Mouse (Mus musculus) liver, adult 2 months (tissue): ENCODE results near the gene Epha4. TPM values are rescaled to one million over a fixed set of nuclear protein-coding genes. Genes with fewer than 3 reads are reported as not detected.

Source experiments
- DNase-seq: peaks from one replicate; pipeline ENCODE4 v3.0.0-alpha.2; 2011; ENCODE audit warnings: low read depth, low spot score; ENCODE audit errors: extremely low read depth
- H3K27ac ChIP-seq: fragments of 200-500 bp; replicated peaks from 2 replicates; pipeline ENCODE4 v1.5.1; 2012; ENCODE audit warnings: low read depth, mild to moderate bottlenecking, control low read depth, inconsistent platforms, low read length; ENCODE audit not compliant: insufficient read depth
- H3K27me3 ChIP-seq: fragments of 200-500 bp; 2 replicates; pipeline ENCODE4 v1.6.1; 2012; ENCODE audit warnings: mild to moderate bottlenecking, moderate library complexity, low read length, inconsistent platforms; ENCODE audit not compliant: control insufficient read depth, insufficient read depth
- H3K36me3 ChIP-seq: fragments of 200-500 bp; 2 replicates; pipeline ENCODE4 v1.6.1; 2012; ENCODE audit warnings: low read length, inconsistent platforms; ENCODE audit not compliant: control insufficient read depth, insufficient read depth
- H3K4me1 ChIP-seq: fragments of 200-500 bp; 2 replicates; pipeline ENCODE4 v1.6.1; 2011; ENCODE audit warnings: low read length; ENCODE audit not compliant: control insufficient read depth, insufficient read depth
- H3K4me3 ChIP-seq: fragments of 200-500 bp; 2 replicates; pipeline ENCODE4 v1.5.1; 2011; ENCODE audit warnings: low read depth, mild to moderate bottlenecking, control low read depth, low read length, moderate library complexity; ENCODE audit not compliant: insufficient read depth
- H3K79me2 ChIP-seq: fragments of 200-500 bp; 2 replicates; pipeline ENCODE4 v1.6.1; 2012; ENCODE audit warnings: inconsistent platforms, mild to moderate bottlenecking, low read length, moderate library complexity; ENCODE audit not compliant: control insufficient read depth, insufficient read depth
- H3K9ac ChIP-seq: fragments of 200-500 bp; 2 replicates; pipeline ENCODE4 v1.6.1; 2012; ENCODE audit warnings: low read depth, mild to moderate bottlenecking, control low read depth, inconsistent platforms, low read length
- CTCF ChIP-seq: fragments of 200-500 bp; IDR thresholded peaks from 2 replicates; pipeline ENCODE4 v1.5.1; 2011; ENCODE audit warnings: low read depth, low read length, control low read depth
- POLR2A ChIP-seq: fragments of 200-500 bp; IDR thresholded peaks from 2 replicates; pipeline ENCODE4 v1.6.1; 2011; ENCODE audit warnings: low read length, control low read depth; ENCODE audit not compliant: insufficient read depth; ENCODE audit errors: extremely low read depth
- whole genome bisulfite sequencing: fragments of 180-500 bp; shearing (Covaris S2); methylation state at CpG from one replicate; pipeline ENCODE4 v1.1.7; 2018; 5-methylcytosine and 5-hydroxymethylcytosine counted together
- polyA plus RNA-seq: library from polyadenylated mRNA; depleted of rRNA; stranded (reverse); fragments of >200 nt; gene quantifications from 2 replicates; pipeline ENCODE4 v1.2.3, GENCODE M21; 2012
- total RNA-seq: library from RNA; depleted of rRNA; stranded (reverse); fragments of >200 nt; gene quantifications from 2 replicates; pipeline ENCODE4 v1.2.3, GENCODE M21; 2014

Epha4 gene
- total and polyA plus RNA-seq, 2 experiments = 0.10 to 0.18 TPM

DNA sequence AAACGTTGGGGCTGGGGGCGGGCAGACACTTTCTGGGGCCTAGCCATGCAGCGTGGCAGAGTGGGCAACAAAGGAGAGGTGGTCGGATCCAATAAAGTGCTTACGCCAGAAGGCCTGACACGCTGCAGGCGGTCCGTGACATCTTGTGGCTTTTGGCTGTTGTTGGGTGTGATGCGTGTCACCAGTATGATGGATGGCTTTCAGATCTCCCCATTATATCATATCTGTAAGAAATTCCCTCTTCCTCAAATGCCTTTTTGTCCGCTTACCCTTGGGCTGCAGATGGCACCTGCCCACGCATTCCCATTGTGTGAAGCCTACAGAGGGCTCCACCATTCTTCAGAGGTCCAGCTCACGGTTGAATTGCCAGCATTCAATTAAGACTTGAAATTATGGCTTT, 25.1 kb upstream of the Epha4 start:
- DNase-seq = no peak
- no peak overlapping the region for H3K27ac ChIP-seq
- H3K79me2 ChIP-seq = no peaks in the 10 kb centered on the region
- H3K4me3 ChIP-seq = no peak overlapping the region
- no peaks in the 10 kb centered on the region for H3K27me3 ChIP-seq
- no peaks in the 10 kb centered on the region for H3K4me1 ChIP-seq
- WGBS = 90% methylated on average over 12 of the region's 12 CpGs
- H3K36me3 ChIP-seq = no peaks in the 10 kb centered on the region
- no peak for TF ChIP-seq POLR2A
- TF ChIP-seq CTCF = no peak
- no peak overlapping the region for H3K9ac ChIP-seq

DNA sequence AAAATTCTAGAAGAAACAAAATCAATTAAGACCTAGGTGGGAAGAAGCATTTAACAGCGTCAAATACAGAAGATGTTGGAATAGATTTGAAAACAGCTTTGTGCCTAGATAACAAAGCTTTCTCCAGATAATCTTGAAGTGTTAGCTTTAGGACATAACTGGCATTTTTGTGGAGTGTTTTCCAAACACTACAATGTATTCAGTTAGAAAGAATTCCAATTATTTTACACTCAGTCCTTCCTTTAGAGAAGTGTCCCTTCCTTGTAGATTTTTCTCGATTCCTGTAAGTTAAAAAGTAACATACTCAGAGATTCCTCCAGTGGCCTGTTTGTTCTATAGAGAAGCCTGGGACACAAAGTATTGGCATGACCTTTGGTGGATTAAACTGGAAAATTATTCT, 23.7 kb upstream of the Epha4 start:
- WGBS = 35% methylated on average over 2 of the region's 2 CpGs
- DNase-seq = no peak
- Histone ChIP-seq H3K36me3 (no peaks in the 10 kb centered on the region), H3K4me1 (no peaks in the 10 kb centered on the region), H3K79me2 (no peaks in the 10 kb centered on the region), H3K27ac (no peak overlapping the region), H3K27me3 (no peaks in the 10 kb centered on the region), H3K4me3 (no peak overlapping the region), H3K9ac (no peak overlapping the region)
- TF ChIP-seq CTCF = no peak
- TF ChIP-seq POLR2A = no peak

DNA sequence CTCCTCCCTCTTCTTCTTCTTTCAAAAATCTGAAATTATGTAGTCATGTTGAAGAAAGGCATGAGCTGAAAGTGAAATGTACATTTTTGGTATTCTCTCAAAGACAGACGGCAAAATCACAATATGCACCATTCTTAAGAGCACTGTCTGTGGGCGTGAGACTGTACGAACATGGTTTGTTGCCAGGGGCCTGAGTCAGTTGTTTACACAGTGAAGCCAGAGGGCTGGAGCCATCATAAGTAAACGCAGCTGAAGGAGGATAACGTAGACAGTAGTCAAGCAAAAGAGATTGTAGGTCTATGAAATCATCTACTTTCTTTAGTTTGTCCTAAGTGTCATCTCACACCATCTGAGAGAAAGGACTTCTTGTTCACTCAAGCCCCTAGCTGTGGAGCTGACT, 21.0 kb upstream of the Epha4 start:
- no peaks in the 10 kb centered on the region for H3K4me1 ChIP-seq
- 25% methylated on average over 5 of the region's 5 CpGs for WGBS
- H3K27me3 ChIP-seq = no peaks in the 10 kb centered on the region
- no peak for DNase-seq
- H3K79me2 ChIP-seq = no peaks in the 10 kb centered on the region
- H3K4me3 ChIP-seq = no peak overlapping the region
- H3K36me3 ChIP-seq = no peaks in the 10 kb centered on the region
- H3K9ac ChIP-seq = no peak overlapping the region
- TF ChIP-seq POLR2A (no peak), CTCF (no peak)
- no peak overlapping the region for H3K27ac ChIP-seq

DNA sequence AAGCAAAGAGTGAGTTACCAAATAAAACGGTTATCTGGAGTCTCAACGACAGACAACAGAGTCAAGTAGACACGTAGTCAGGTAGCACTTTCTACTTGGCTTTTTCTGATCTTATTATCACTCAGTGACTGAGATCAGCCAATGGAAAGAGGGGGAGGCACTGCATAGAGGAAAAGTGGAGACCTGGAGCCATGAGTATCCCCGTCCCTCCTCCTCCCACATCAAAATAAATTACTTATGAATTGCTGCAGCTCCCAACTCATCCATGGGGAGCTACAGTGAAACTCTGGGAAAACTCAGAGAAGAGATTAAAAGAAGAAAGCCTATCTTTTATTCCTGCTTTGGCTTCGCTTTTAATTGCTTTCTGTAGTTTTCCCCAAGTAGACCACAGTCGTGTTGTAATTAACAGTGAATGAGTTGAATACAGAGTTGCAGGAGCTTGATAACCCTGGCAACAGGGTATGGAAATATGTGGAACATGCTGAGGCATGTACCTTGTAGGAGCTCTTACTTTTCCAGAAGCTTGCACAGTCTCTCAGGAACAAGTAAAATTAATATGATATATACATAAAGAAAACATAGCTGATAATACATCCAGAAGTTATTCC, 17.8 kb upstream of the Epha4 start:
- H3K4me3 ChIP-seq = no peak overlapping the region
- H3K27ac ChIP-seq = no peak overlapping the region
- no peak for DNase-seq
- TF ChIP-seq CTCF = no peak
- TF ChIP-seq POLR2A = no peak
- no peaks in the 10 kb centered on the region for H3K36me3 ChIP-seq
- no peaks in the 10 kb centered on the region for H3K79me2 ChIP-seq
- no peak overlapping the region for H3K9ac ChIP-seq
- H3K4me1 ChIP-seq = no peaks in the 10 kb centered on the region
- 47% methylated on average over 6 of the region's 6 CpGs for WGBS
- H3K27me3 ChIP-seq = no peaks in the 10 kb centered on the region

DNA sequence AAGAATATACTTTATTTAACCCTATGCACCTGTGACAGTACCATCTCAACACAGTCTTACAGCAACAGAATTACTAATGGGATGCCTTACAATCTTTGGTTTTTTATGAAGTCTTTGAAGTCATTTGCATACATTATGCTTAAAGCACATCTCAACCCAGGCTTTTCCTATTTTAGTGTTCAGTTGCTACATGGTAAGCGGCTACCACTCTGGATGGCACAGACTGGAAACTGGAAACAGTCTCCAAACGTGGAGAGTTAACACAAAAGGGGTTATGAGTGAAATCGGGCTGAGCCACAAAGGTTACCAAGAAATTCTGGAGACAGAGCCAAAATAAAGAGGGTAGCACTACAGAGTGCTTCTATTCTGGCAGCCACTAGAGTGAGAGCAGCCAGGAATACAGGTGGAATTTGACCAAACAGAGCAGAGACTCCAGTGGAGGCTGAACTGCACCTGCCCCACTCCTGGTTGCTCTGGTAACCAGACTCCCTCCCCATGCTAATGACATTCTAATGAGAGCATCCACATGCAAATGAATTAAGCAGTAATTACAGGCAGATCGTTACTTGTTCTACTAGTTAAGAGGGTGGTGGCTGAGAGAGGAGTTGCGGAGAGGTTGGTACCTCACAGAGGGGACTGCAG, 17.2 kb upstream of the Epha4 start:
- no peaks in the 10 kb centered on the region for H3K36me3 ChIP-seq
- H3K4me3 ChIP-seq = no peak overlapping the region
- H3K4me1 ChIP-seq = no peaks in the 10 kb centered on the region
- no peak overlapping the region for H3K27ac ChIP-seq
- TF ChIP-seq CTCF (no peak), POLR2A (no peak)
- no peaks in the 10 kb centered on the region for H3K79me2 ChIP-seq
- DNase-seq = peak; percentile 41
- H3K9ac ChIP-seq = no peak overlapping the region
- no peaks in the 10 kb centered on the region for H3K27me3 ChIP-seq
- WGBS = 41% methylated on average over 5 of the region's 5 CpGs

DNA sequence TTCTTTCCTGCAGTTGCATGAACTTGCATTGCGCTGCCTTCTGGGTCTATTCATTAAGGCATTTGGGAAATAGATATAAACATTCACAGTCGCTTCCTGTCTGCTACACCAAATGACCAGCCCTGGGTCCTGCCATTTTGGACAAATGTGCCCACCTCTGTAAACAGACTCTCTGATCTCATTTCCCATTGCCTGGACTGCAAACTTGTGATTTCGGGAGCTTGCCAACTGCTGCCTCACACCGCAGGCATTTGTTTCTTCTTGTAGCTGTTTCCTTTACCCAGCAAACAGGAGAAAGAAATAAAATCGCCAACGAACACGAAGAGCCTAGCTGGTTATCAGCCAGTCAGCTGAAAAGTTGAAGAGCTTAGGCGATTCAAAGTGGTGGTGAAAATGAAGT, 10.2 kb upstream of the Epha4 start:
- DNase-seq = no peak
- no peaks in the 10 kb centered on the region for H3K36me3 ChIP-seq
- no peaks in the 10 kb centered on the region for H3K27me3 ChIP-seq
- WGBS = 79% methylated on average over 8 of the region's 8 CpGs
- H3K27ac ChIP-seq = no peak overlapping the region
- TF ChIP-seq POLR2A = no peak
- TF ChIP-seq CTCF = no peak
- H3K4me1 ChIP-seq = no peaks in the 10 kb centered on the region
- H3K4me3 ChIP-seq = no peak overlapping the region
- no peaks in the 10 kb centered on the region for H3K79me2 ChIP-seq
- no peak overlapping the region for H3K9ac ChIP-seq
